Mouse (Mus musculus) bone marrow macrophage, adult 2 months (primary cell): ENCODE results near the gene Clk1.

Experiments used
- CTCF ChIP-seq: IDR thresholded peaks from 2 replicates; pipeline ENCODE4 v1.5.1; 2012; ENCODE audit warnings: low read depth, mild to moderate bottlenecking, low read length, moderate library complexity
- POLR2A ChIP-seq: IDR thresholded peaks from 2 replicates; pipeline ENCODE4 v1.6.1; 2012; ENCODE audit warnings: mild to moderate bottlenecking, low read depth, low read length, borderline replicate concordance

- TF ChIP-seq POLR2A (peak; percentile 59; the same call in 1 of the 2 replicates), CTCF (no peak)
Observed at GRCm38 (mm10) chr1:58392652-58393283, 31.1 kb downstream of the Clk1 start, which contains the start of gene Bzw1.
